Mouse (Mus musculus): ENCODE measurements around the gene Ncapg2.

- TF ChIP-seq CTCF (IDR thresholded peaks at IDR 0.05; ENCODE audit: borderline replicate concordance, control insufficient read depth, extremely low read depth, insufficient read depth, low read length, poor library complexity): no peak
- no peak for TF ChIP-seq POLR2A (IDR thresholded peaks at IDR 0.05; ENCODE audit: control insufficient read depth, extremely low read depth, insufficient read depth, low read length, poor library complexity)
Measured at GRCm38 (mm10) chr12:116449536-116449935, 44.3 kb downstream of the Ncapg2 start.
